Mouse (Mus musculus): ENCODE results near the gene 1110002E22Rik. TPM values are rescaled to one million over a fixed set of nuclear protein-coding genes. Genes with fewer than 3 reads are reported as not detected.

Gene 1110002E22Rik
- polyA plus RNA-seq, 1 experiment = 0.74 TPM

DNA sequence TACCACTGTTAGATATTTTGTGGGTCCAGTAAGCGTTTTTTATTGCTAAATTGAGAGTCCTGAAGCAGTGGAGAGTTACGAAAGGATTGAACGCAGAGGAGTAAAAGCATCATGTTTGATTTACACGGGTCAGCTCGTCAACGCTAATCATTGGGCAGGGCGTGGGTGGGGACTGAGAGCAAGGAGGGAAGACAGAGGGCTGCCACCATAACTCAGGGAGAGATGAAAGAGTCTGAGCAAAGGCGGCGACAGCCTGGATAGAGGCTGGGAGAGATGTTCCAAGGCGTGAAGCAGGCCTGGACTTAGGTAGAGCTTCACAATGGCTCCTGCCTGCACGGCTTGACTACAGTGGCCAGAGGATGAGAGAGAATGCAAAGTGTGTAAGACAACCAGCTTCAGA is 14.1 kb upstream of the 1110002E22Rik start:
- WGBS = 93% methylated on average over 11 of the region's 11 CpGs
- DNase-seq = no peak
- Histone ChIP-seq H3K4me1 (replicated peaks; ENCODE audit: control insufficient read depth, insufficient read depth, low read length) (no peaks in the 10 kb centered on the region), H3K36me3 (ENCODE audit: control insufficient read depth, insufficient read depth, low read length) (no peaks in the 10 kb centered on the region), H3K4me3 (ENCODE audit: control insufficient read depth, insufficient read depth, low read length) (no peak overlapping the region), H3K27me3 (ENCODE audit: control insufficient read depth, insufficient read depth, low read length) (no peaks in the 10 kb centered on the region), H3K27ac (ENCODE audit: control insufficient read depth, insufficient read depth, low read length) (no peak overlapping the region)
- TF ChIP-seq POLR2A (IDR thresholded peaks at IDR 0.05; ENCODE audit: control insufficient read depth, extremely low read depth, insufficient read depth, low read length, poor library complexity) = no peak
- no peak for TF ChIP-seq CTCF (IDR thresholded peaks at IDR 0.05; ENCODE audit: borderline replicate concordance, control insufficient read depth, extremely low read depth, insufficient read depth, low read length, poor library complexity)

DNA sequence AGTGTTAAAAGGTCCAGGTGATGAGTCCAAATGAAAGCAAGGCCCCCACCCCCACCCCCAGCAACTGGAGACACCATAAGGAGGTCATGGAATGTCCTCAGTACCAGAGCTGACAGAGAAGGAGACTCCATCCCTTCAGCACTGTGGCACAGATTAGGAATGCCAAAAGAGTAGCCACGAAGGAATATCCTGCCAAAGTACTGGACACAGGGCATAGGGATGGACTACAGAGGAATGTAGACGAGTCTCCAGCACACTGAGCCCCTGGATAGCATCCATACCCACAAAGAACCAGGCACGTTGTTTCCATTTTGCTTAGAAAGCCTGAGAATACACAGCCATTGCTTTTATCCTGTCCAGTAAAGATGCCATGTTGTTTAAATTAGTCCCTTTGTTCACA is 13.4 kb upstream of the 1110002E22Rik start:
- Histone ChIP-seq H3K27me3 (ENCODE audit: control insufficient read depth, insufficient read depth, low read length) (no peaks in the 10 kb centered on the region), H3K4me1 (replicated peaks; ENCODE audit: control insufficient read depth, insufficient read depth, low read length) (no peaks in the 10 kb centered on the region), H3K4me3 (ENCODE audit: control insufficient read depth, insufficient read depth, low read length) (no peak overlapping the region), H3K36me3 (ENCODE audit: control insufficient read depth, insufficient read depth, low read length) (no peaks in the 10 kb centered on the region), H3K27ac (ENCODE audit: control insufficient read depth, insufficient read depth, low read length) (no peak overlapping the region)
- TF ChIP-seq POLR2A (IDR thresholded peaks at IDR 0.05; ENCODE audit: control insufficient read depth, extremely low read depth, insufficient read depth, low read length, poor library complexity) (no peak), CTCF (IDR thresholded peaks at IDR 0.05; ENCODE audit: borderline replicate concordance, control insufficient read depth, extremely low read depth, insufficient read depth, low read length, poor library complexity) (no peak)
- WGBS = 91% methylated on average over 3 of the region's 3 CpGs
- no peak for DNase-seq

DNA sequence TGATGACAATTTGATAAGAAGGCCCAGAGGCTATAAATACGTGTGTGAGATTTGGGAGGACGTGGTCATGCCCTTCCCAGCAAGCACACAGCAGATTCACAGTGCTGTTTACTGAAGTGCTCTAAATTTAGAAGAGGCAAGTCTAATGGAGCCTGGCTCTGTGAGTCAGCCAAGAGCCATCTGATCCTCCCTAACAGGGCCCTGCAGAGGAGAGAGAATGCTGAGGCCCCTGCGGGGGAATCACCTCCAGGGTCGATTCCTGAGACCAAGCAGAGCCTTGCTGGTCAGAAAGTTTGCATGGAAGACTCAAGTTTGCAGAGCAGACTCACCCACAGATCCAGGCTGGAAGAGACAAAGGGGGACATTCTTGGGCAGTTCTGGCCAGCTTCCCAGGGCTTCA is 10.9 kb upstream of the 1110002E22Rik start:
- WGBS = 55% methylated on average over 4 of the region's 4 CpGs
- Histone ChIP-seq H3K4me3 (ENCODE audit: control insufficient read depth, insufficient read depth, low read length) (no peak overlapping the region), H3K4me1 (replicated peaks; ENCODE audit: control insufficient read depth, insufficient read depth, low read length) (no peaks in the 10 kb centered on the region), H3K36me3 (ENCODE audit: control insufficient read depth, insufficient read depth, low read length) (no peaks in the 10 kb centered on the region), H3K27ac (ENCODE audit: control insufficient read depth, insufficient read depth, low read length) (no peak overlapping the region), H3K27me3 (ENCODE audit: control insufficient read depth, insufficient read depth, low read length) (no peaks in the 10 kb centered on the region)
- DNase-seq = no peak
- TF ChIP-seq CTCF (IDR thresholded peaks at IDR 0.05; ENCODE audit: borderline replicate concordance, control insufficient read depth, extremely low read depth, insufficient read depth, low read length, poor library complexity) = no peak
- TF ChIP-seq POLR2A (IDR thresholded peaks at IDR 0.05; ENCODE audit: control insufficient read depth, extremely low read depth, insufficient read depth, low read length, poor library complexity) = no peak

DNA sequence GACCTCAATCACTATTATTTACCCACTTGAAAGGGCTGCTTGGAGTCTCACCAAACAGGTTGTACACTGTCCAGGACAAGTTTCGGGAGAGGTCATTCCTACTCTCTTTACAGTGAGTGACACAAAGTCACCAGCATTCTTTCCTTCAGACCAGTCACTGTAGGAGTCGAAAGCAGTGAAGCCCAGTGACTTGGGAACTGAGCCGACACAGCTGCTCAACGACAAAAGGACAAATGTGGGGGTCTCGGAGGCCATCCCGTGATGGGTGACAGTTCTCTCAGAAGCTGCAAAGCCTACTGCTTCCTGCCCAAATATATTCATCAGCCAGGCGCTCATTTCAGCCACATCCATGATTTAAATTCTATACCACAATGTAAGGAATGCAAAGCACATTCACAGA is 7.9 kb upstream of the 1110002E22Rik start:
- no peaks in the 10 kb centered on the region for H3K27me3 ChIP-seq (ENCODE audit: control insufficient read depth, insufficient read depth, low read length)
- no peaks in the 10 kb centered on the region for H3K36me3 ChIP-seq (ENCODE audit: control insufficient read depth, insufficient read depth, low read length)
- H3K27ac ChIP-seq (ENCODE audit: control insufficient read depth, insufficient read depth, low read length) = no peak overlapping the region
- DNase-seq = no peak
- no peak overlapping the region for H3K4me3 ChIP-seq (ENCODE audit: control insufficient read depth, insufficient read depth, low read length)
- 96% methylated on average over 7 of the region's 7 CpGs for WGBS
- H3K4me1 ChIP-seq (replicated peaks; ENCODE audit: control insufficient read depth, insufficient read depth, low read length) = no peaks in the 10 kb centered on the region
- TF ChIP-seq POLR2A (IDR thresholded peaks at IDR 0.05; ENCODE audit: control insufficient read depth, extremely low read depth, insufficient read depth, low read length, poor library complexity) = no peak
- TF ChIP-seq CTCF (IDR thresholded peaks at IDR 0.05; ENCODE audit: borderline replicate concordance, control insufficient read depth, extremely low read depth, insufficient read depth, low read length, poor library complexity) = no peak

DNA sequence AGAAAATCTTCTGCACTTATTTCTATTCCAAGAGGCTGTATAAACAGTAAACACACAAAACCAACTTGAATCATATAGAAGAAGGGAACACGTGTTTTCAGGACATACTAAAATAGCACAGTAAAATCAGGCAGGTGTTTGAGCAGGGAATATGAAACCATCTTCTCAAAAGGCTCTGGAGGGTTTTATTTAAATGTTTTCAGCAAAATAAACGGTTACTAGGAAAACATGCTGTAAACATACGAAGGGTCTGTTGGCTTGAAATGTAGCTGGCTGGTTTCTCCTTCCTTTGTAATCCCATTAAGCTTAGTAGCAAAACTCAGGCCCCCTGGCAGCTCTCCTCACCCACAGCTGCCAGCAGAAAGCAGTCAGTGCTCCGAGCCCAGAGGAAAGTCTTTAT is 6.6 kb upstream of the 1110002E22Rik start:
- no peak overlapping the region for H3K4me3 ChIP-seq (ENCODE audit: control insufficient read depth, insufficient read depth, low read length)
- 86% methylated on average over 4 of the region's 4 CpGs for WGBS
- no peaks in the 10 kb centered on the region for H3K4me1 ChIP-seq (replicated peaks; ENCODE audit: control insufficient read depth, insufficient read depth, low read length)
- H3K27ac ChIP-seq (ENCODE audit: control insufficient read depth, insufficient read depth, low read length) = no peak overlapping the region
- TF ChIP-seq CTCF (IDR thresholded peaks at IDR 0.05; ENCODE audit: borderline replicate concordance, control insufficient read depth, extremely low read depth, insufficient read depth, low read length, poor library complexity) = no peak
- TF ChIP-seq POLR2A (IDR thresholded peaks at IDR 0.05; ENCODE audit: control insufficient read depth, extremely low read depth, insufficient read depth, low read length, poor library complexity) = no peak
- DNase-seq = no peak
- no peaks in the 10 kb centered on the region for H3K36me3 ChIP-seq (ENCODE audit: control insufficient read depth, insufficient read depth, low read length)
- H3K27me3 ChIP-seq (ENCODE audit: control insufficient read depth, insufficient read depth, low read length) = no peaks in the 10 kb centered on the region

DNA sequence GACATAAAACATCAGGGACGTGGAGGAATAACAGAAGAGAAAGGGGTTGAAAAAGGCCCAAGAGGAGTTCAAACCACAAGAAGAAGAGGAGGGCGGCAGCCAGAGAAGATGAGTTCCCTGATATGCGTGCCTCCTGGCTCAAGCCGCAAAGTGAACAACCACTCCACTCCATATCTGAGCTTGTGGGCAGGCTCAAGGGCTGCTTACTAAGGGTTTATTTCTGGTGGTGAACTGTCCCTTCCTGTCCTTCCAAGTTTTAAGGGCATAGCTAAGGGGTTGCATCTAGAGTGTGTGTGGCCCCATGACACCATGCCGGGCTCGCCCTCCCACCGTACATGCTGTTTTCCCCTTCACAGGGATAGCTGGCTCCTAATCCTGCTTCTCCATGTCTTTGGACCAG is 4.4 kb upstream of the 1110002E22Rik start:
- Histone ChIP-seq H3K36me3 (ENCODE audit: control insufficient read depth, insufficient read depth, low read length) (no peaks in the 10 kb centered on the region), H3K27me3 (ENCODE audit: control insufficient read depth, insufficient read depth, low read length) (no peaks in the 10 kb centered on the region), H3K4me3 (ENCODE audit: control insufficient read depth, insufficient read depth, low read length) (no peak overlapping the region), H3K27ac (ENCODE audit: control insufficient read depth, insufficient read depth, low read length) (no peak overlapping the region), H3K4me1 (replicated peaks; ENCODE audit: control insufficient read depth, insufficient read depth, low read length) (no peaks in the 10 kb centered on the region)
- no peak for TF ChIP-seq CTCF (IDR thresholded peaks at IDR 0.05; ENCODE audit: borderline replicate concordance, control insufficient read depth, extremely low read depth, insufficient read depth, low read length, poor library complexity)
- no peak for TF ChIP-seq POLR2A (IDR thresholded peaks at IDR 0.05; ENCODE audit: control insufficient read depth, extremely low read depth, insufficient read depth, low read length, poor library complexity)
- 73% methylated on average over 7 of the region's 7 CpGs for WGBS
- no peak for DNase-seq

DNA sequence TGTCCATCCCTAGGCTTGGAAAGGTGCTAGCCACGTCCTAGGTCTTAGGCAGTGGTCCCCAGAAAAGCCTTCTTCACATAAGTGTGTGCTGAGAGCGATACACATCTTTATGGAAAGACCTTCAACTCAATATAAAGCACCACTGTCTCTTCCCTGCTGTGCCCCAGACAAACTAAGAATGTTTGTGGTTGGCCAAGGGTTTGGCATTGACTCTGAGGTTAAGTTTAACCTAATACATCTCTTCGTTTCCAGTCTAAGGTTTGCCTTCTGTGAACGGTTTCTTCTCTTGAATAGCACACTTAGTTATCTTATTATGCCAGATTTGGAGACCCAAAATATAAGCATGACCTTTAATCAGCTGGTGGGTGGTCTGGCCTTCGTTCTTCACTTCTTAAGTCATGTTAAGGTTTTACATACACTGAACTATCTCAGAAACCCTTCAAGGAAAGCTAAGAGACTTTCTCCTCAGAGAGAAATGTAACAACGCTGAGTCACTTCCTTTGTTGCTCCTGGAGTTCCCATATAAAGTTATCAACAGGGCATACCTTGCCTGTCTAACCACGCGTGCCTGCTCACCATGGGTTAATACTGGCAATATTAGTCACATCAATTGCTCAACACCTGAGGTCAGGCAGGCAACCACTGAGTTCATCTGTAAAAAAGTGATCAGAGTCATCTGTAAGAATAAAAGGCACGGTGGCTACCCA is 3.5 kb upstream of the 1110002E22Rik start:
- H3K4me3 ChIP-seq (ENCODE audit: control insufficient read depth, insufficient read depth, low read length) = no peak overlapping the region
- H3K4me1 ChIP-seq (replicated peaks; ENCODE audit: control insufficient read depth, insufficient read depth, low read length) = no peaks in the 10 kb centered on the region
- no peak for TF ChIP-seq CTCF (IDR thresholded peaks at IDR 0.05; ENCODE audit: borderline replicate concordance, control insufficient read depth, extremely low read depth, insufficient read depth, low read length, poor library complexity)
- no peak for TF ChIP-seq POLR2A (IDR thresholded peaks at IDR 0.05; ENCODE audit: control insufficient read depth, extremely low read depth, insufficient read depth, low read length, poor library complexity)
- no peak overlapping the region for H3K27ac ChIP-seq (ENCODE audit: control insufficient read depth, insufficient read depth, low read length)
- 36% methylated on average over 9 of the region's 9 CpGs for WGBS
- DNase-seq = no peak
- H3K36me3 ChIP-seq (ENCODE audit: control insufficient read depth, insufficient read depth, low read length) = no peaks in the 10 kb centered on the region
- H3K27me3 ChIP-seq (ENCODE audit: control insufficient read depth, insufficient read depth, low read length) = no peaks in the 10 kb centered on the region

Data from thymus, adult 2 months (tissue).